Mouse (Mus musculus) embryonic facial prominence, embryonic 13.5 days (tissue): ENCODE data around the gene Neu1. TPM values are rescaled to one million over a fixed set of nuclear protein-coding genes. Genes with fewer than 3 reads are reported as not detected.

Experiments
- ATAC-seq: fragments of 200-750 bp; cut with Nextera tagmentation; 2 replicates; pipeline ENCODE4 v1.8.0; 2017; ENCODE audit warnings: low read depth; ENCODE audit not compliant: insufficient number of reproducible peaks, insufficient read depth, low FRiP score, low TSS enrichment
- H3K27ac ChIP-seq: fragments of 300-500 bp; sonication (generic); 2 replicates; pipeline ENCODE4 v1.5.1; 2015; ENCODE audit warnings: moderate library complexity, mild to moderate bottlenecking, inconsistent platforms
- H3K27me3 ChIP-seq: fragments of 300-500 bp; sonication (generic); 2 replicates; pipeline ENCODE4 v1.6.1; 2015; ENCODE audit warnings: mild to moderate bottlenecking, inconsistent platforms
- H3K36me3 ChIP-seq: fragments of 300-500 bp; sonication (generic); 2 replicates; pipeline ENCODE4 v1.6.1; 2015; ENCODE audit warnings: mild to moderate bottlenecking, inconsistent platforms
- H3K4me1 ChIP-seq: fragments of 300-500 bp; sonication (generic); 2 replicates; pipeline ENCODE4 v1.6.1; 2015; ENCODE audit warnings: inconsistent platforms
- H3K4me2 ChIP-seq: fragments of 300-500 bp; sonication (generic); 2 replicates; pipeline ENCODE4 v1.6.1; 2015; ENCODE audit warnings: moderate library complexity, mild to moderate bottlenecking, inconsistent platforms
- H3K4me3 ChIP-seq: fragments of 300-500 bp; sonication (generic); 2 replicates; pipeline ENCODE4 v1.5.1; 2015; ENCODE audit warnings: mild to moderate bottlenecking, inconsistent platforms
- H3K9ac ChIP-seq: fragments of 300-500 bp; sonication (generic); 2 replicates; pipeline ENCODE4 v1.6.1; 2015; ENCODE audit warnings: mild to moderate bottlenecking, inconsistent platforms
- H3K9me3 ChIP-seq: fragments of 300-500 bp; sonication (generic); 2 replicates; pipeline ENCODE4 v1.6.1; 2016; ENCODE audit warnings: inconsistent platforms
- WGBS: fragments of 180-500 bp; shearing (Covaris S2); methylation state at CpG from one replicate; pipeline ENCODE4 v1.1.7; 2015; ENCODE audit warnings: mixed read lengths; 5-methylcytosine and 5-hydroxymethylcytosine counted together
- polyA plus RNA-seq: library from polyadenylated mRNA; unstranded; fragments of >200 nt; fragmentation: Nextera tagmentation; extraction: Ambion mirVana; gene quantifications from 2 replicates; pipeline ENCODE4 v1.2.1, GENCODE M21; 2015

Gene Neu1
- polyA plus RNA-seq, 1 experiment from 2014 or later, result 18.8 TPM

DNA sequence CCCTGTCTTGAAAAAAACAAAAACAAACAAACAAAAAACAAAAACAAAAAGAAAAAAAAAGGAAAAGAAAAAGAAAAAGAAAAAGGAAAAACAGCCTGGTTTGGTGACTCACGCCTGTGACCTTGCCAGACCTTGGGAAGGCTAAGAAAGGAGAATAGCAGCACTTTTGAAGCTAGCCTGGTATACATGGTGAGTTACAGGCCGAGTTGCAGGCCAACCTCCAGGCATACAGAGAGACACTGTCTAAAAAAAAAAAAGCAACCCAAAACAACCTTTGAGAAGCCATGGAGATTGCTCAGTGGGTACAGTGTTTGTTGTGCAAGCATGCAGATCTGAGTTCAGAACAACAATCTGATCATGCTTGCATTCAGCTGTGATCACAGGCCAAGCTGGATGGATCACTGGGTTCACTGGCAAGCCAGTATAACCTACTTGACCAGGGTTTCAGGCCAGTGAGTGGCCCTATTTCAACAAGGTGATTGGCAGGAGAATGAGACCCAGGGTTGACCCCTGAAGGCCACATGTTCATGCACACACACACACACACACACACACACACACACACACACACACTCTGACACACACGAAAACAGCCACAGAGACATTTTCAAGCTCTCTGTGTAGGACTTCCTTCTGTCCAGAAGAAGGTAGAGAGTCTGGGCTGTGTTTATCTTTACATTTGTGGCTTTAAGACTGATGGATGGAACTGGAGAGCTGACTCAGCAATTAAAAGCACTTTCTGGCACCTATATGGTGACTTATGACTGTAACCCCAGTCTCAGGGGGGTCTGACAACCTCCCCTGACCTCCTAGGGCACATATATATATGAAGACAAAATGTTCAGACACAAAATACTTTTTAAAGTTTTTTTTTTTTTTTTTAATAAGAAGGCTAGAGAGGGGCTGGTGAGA, 44.8 kb downstream of the Neu1 start:
- H3K9ac ChIP-seq, result no peak overlapping the region
- 78% methylated on average over 3 of the region's 3 CpGs for WGBS
- H3K4me3 ChIP-seq, result no peak overlapping the region
- peaks cover 4% of the 10 kb centered on the region; the same call in 1 of the 2 replicates for H3K27me3 ChIP-seq
- H3K27ac ChIP-seq, result no peak overlapping the region
- H3K4me1 ChIP-seq, result peaks cover 10% of the 10 kb centered on the region
- H3K36me3 ChIP-seq, result 0 out of 2 replicates have a peak, but pooled peaks cover 2% of the 10 kb centered on the region
- no peaks in the 10 kb centered on the region for H3K9me3 ChIP-seq
- no peak overlapping the region for H3K4me2 ChIP-seq
- no peak for ATAC-seq

DNA sequence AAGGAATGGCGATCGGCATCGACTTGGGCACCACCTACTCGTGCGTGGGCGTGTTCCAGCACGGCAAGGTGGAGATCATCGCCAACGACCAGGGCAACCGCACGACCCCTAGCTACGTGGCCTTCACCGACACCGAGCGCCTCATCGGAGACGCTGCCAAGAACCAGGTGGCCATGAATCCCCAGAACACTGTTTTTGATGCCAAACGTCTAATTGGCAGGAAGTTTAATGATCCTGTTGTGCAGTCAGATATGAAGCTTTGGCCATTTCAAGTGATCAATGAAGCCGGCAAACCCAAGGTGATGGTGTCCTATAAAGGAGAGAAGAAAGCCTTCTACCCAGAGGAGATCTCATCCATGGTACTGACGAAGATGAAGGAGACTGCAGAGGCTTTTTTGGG, 45.9 kb downstream of the Neu1 start:
- WGBS, result 94% methylated on average over 20 of the region's 20 CpGs
- no peak for ATAC-seq
- Histone ChIP-seq H3K4me3 (no peak overlapping the region), H3K27ac (no peak overlapping the region), H3K9ac (no peak overlapping the region), H3K4me2 (no peak overlapping the region), H3K36me3 (0 out of 2 replicates have a peak, but pooled peaks cover 2% of the 10 kb centered on the region), H3K9me3 (no peaks in the 10 kb centered on the region), H3K27me3 (peaks cover 4% of the 10 kb centered on the region; the same call in 1 of the 2 replicates), H3K4me1 (peaks cover 12% of the 10 kb centered on the region)

DNA sequence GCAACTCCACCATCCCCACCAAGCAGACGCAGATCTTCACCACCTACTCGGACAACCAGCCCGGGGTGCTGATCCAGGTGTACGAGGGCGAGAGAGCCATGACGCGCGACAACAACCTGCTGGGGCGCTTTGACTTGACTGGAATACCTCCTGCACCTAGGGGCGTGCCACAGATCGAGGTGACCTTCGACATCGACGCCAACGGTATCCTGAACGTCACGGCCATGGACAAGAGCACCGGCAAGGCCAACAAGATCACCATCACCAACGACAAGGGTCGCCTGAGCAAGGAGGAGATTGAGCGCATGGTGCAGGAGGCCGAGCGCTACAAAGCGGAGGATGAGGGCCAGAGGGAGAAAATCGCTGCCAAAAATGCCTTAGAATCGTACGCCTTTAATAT, 47.2 kb downstream of the Neu1 start:
- Histone ChIP-seq H3K4me1 (peaks cover 13% of the 10 kb centered on the region), H3K4me3 (no peak overlapping the region), H3K4me2 (no peak overlapping the region), H3K9me3 (no peaks in the 10 kb centered on the region), H3K27ac (no peak overlapping the region), H3K36me3 (0 out of 2 replicates have a peak, but pooled peaks cover 2% of the 10 kb centered on the region), H3K27me3 (peaks cover 4% of the 10 kb centered on the region; the same call in 1 of the 2 replicates), H3K9ac (no peak overlapping the region)
- no peak for ATAC-seq
- 89% methylated on average over 27 of the region's 27 CpGs for WGBS

DNA sequence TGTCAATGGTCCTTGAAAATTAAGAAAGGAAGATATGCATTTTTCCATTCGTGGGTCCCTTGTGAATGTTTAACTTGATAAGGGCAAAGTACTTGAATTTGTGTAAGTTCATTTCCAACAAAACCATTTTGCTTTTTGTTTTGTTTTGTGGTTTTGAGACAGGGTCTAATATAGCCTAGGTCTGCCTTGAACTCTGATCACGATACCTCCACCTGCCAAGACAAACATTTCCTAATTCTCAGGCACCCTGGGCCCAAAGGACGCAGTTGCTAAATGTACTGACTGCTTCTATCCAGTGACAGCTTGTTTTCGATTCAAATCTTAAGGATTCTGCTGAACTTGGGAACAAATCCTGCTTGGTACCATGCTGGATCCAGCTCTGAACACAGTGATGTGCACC, 48.6 kb downstream of the Neu1 start:
- H3K4me2 ChIP-seq, result no peak overlapping the region
- 94% methylated on average over 4 of the region's 4 CpGs for WGBS
- H3K9ac ChIP-seq, result no peak overlapping the region
- no peaks in the 10 kb centered on the region for H3K9me3 ChIP-seq
- ATAC-seq, result no peak
- peaks cover 13% of the 10 kb centered on the region for H3K4me1 ChIP-seq
- no peaks in the 10 kb centered on the region for H3K27me3 ChIP-seq
- H3K36me3 ChIP-seq, result 0 out of 2 replicates have a peak, but pooled peaks cover 2% of the 10 kb centered on the region
- H3K27ac ChIP-seq, result no peak overlapping the region
- H3K4me3 ChIP-seq, result no peak overlapping the region

DNA sequence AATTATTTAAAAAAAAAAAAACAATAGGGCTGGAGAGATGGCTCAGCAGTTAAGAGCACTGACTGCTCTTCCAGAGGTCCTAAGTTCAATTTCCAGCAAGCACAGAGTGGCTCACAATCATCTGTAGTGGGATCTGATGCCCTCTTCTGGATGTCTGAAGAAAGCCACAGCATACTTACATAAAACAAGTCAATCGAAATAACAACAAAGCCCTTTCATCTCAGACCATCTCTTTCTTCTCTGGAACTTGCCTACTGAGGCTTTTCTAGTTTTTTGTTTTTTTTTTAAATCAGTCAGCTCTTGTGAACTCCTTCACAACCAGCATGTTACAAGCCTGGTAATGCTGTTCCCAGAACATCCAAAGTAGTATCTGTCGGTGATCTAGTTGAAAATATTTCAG, 49.6 kb downstream of the Neu1 start:
- Histone ChIP-seq H3K4me1 (peaks cover 13% of the 10 kb centered on the region), H3K9ac (peak overlapping the region; percentile 94), H3K36me3 (peaks cover 11% of the 10 kb centered on the region), H3K4me3 (peak overlapping the region; percentile 87), H3K4me2 (peak overlapping the region; percentile 88), H3K27me3 (no peaks in the 10 kb centered on the region), H3K27ac (no peak overlapping the region), H3K9me3 (no peaks in the 10 kb centered on the region)
- WGBS, result 10% methylated on average over 2 of the region's 2 CpGs
- ATAC-seq, result no peak

DNA sequence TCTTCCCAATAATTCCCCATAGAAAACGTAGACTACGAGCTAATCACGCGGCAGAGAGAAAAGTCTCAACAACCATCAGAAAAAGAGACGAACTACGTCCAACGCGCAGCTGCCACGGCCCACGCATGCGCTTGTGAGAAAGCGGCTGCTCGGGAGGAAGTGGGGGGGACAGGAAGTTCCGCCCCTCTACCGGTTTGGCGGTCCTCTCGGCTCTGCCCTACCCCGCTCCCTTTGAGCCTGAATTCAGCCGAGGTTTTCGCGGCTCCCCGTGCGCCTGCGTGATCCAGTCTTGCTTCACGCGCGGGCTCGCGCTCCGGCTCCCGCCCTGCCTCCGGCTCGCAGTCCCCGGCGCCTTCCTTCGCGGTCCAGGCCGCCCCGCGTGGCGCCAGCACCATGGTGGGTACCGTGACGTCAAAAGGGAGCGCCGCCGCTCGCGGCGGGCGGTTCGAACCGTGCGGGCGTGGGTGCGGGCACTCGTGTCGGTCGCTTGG, 50.7 kb downstream of the Neu1 start, which contains the start of gene Lsm2:
Gene Lsm2 (plus strand): TSS at position 173 of the 491 bp plus-strand sequence.
- under 1% methylated on average over 58 of the region's 58 CpGs for WGBS
- H3K4me3 ChIP-seq, result peak within 1 kb of the TSS; percentile 87
- no peaks in the 10 kb centered on the region for H3K9me3 ChIP-seq
- H3K27me3 ChIP-seq, result no peaks in the 10 kb centered on the region
- peaks cover 22% of the 10 kb centered on the region for H3K36me3 ChIP-seq
- H3K9ac ChIP-seq, result peak within 1 kb of the TSS; percentile 94
- peaks cover 13% of the 10 kb centered on the region for H3K4me1 ChIP-seq
- H3K4me2 ChIP-seq, result peak within 1 kb of the TSS; percentile 88
- ATAC-seq, result peak; percentile 89
- peak within 1 kb of the TSS; percentile 100 for H3K27ac ChIP-seq

DNA sequence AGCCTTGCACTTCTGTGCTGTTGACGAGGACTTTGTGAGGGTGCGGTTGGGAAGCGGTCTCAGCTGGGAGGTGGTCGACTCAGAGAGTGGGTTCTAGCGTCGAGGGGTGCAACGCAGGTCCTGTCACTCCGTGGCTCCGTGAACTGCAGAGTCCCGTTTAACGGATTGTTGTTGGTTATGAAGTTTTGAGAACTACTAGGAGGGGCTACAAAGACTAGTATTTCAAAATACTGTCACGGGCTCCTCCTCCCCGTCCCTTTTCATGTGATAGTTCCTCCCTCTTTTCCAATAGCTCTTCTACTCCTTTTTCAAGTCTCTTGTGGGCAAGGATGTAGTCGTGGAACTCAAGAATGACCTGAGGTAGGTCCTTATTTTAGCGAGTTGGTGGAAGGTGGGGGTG, 51.3 kb downstream of the Neu1 start:
- Histone ChIP-seq H3K27me3 (no peaks in the 10 kb centered on the region), H3K9ac (peak overlapping the region; percentile 94), H3K27ac (peak overlapping the region; percentile 100), H3K36me3 (peaks cover 20% of the 10 kb centered on the region), H3K9me3 (no peaks in the 10 kb centered on the region), H3K4me1 (peaks cover 13% of the 10 kb centered on the region), H3K4me2 (peak overlapping the region; percentile 88), H3K4me3 (peak overlapping the region; percentile 87)
- under 1% methylated on average over 15 of the region's 15 CpGs for WGBS
- ATAC-seq, result no peak

DNA sequence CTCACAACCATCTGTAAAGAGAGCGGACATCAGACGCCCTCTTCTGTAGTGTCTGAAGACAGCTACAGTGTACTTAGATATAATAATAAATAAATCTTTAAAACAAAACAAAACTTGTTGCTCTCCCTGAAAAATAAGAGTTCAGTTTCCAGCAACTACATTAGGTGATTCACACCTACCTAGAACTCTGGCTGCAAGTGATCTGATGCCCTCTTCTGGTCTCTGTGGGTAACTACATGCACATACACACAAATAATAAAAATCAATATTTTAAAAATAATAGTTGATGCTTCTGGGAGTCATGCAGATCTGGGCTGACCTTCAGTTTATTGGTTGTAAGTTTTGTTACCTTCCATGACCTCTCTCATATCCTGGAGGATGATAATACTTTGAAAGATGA, 53.2 kb downstream of the Neu1 start:
- Histone ChIP-seq H3K4me1 (peaks cover 13% of the 10 kb centered on the region), H3K9ac (no peak overlapping the region), H3K27ac (no peak overlapping the region), H3K9me3 (no peaks in the 10 kb centered on the region), H3K4me3 (no peak overlapping the region), H3K36me3 (peaks cover 32% of the 10 kb centered on the region), H3K4me2 (no peak overlapping the region), H3K27me3 (no peaks in the 10 kb centered on the region)
- 76% methylated on average over 2 of the region's 2 CpGs for WGBS
- ATAC-seq, result no peak

Other genes with a start within 250 kb of the Neu1 start
- gene C4b, start 187.4 kb upstream of the Neu1 start, polyA plus RNA-seq, result 0.34 TPM in 1 of 2 replicates, not detected in the other
- not detected in 2 replicates for gene Cyp21a1, start 126.7 kb upstream of the Neu1 start, polyA plus RNA-seq
- gene Stk19, start 94.3 kb upstream of the Neu1 start, polyA plus RNA-seq, result 25.4 and 29.4 TPM in 2 replicates
- gene Dxo, start 94.2 kb upstream of the Neu1 start, polyA plus RNA-seq, result 66.3 and 75.1 TPM in 2 replicates
- gene Skiv2l, start 81.0 kb upstream of the Neu1 start, polyA plus RNA-seq, result 52.2 and 55.6 TPM in 2 replicates
- 119 and 126 TPM in 2 replicates for gene Nelfe, start 80.9 kb upstream of the Neu1 start, polyA plus RNA-seq
- 1.6 and 5.7 TPM in 2 replicates for gene Cfb, start 68.7 kb upstream of the Neu1 start, polyA plus RNA-seq
- gene Zbtb12, start 51.8 kb upstream of the Neu1 start, polyA plus RNA-seq, result 5.5 and 7.1 TPM in 2 replicates
- not detected in 2 replicates for gene Gm20547, start 49.2 kb upstream of the Neu1 start, polyA plus RNA-seq
- 2.7 and 3.2 TPM in 2 replicates for gene C2, start 33.0 kb upstream of the Neu1 start, polyA plus RNA-seq
- 98.5 and 100 TPM in 2 replicates for gene Ehmt2, start 32.8 kb upstream of the Neu1 start, polyA plus RNA-seq
- 0.24 and 0.83 TPM in 2 replicates for gene Slc44a4, start 16.8 kb upstream of the Neu1 start, polyA plus RNA-seq
- gene Hspa1b, start 28.0 kb downstream of the Neu1 start, polyA plus RNA-seq, result 0.53 and 0.87 TPM in 2 replicates
- gene Gm20481, start 38.7 kb downstream of the Neu1 start, polyA plus RNA-seq, result not detected in 2 replicates
- 5.8 and 6.1 TPM in 2 replicates for gene Hspa1a, start 40.9 kb downstream of the Neu1 start, polyA plus RNA-seq
- gene Hspa1l, start 41.5 kb downstream of the Neu1 start, polyA plus RNA-seq, result 0.77 and 0.85 TPM in 2 replicates
- gene Lsm2, start 50.6 kb downstream of the Neu1 start, polyA plus RNA-seq, result 190 and 227 TPM in 2 replicates
- 102 and 112 TPM in 2 replicates for gene Vars, start 69.7 kb downstream of the Neu1 start, polyA plus RNA-seq
- gene Vwa7, start 85.3 kb downstream of the Neu1 start, polyA plus RNA-seq, result 0.33 and 0.38 TPM in 2 replicates
- 14.2 and 19.5 TPM in 2 replicates for gene Sapcd1, start 96.8 kb downstream of the Neu1 start, polyA plus RNA-seq
- gene Msh5, start 115.5 kb downstream of the Neu1 start, polyA plus RNA-seq, result 3.5 and 3.6 TPM in 2 replicates
- 243 and 254 TPM in 2 replicates for gene Clic1, start 118.7 kb downstream of the Neu1 start, polyA plus RNA-seq
- 358 and 374 TPM in 2 replicates for gene Ddah2, start 127.8 kb downstream of the Neu1 start, polyA plus RNA-seq
- gene Ly6g6c, start 134.1 kb downstream of the Neu1 start, polyA plus RNA-seq, result 0.87 and 1.0 TPM in 2 replicates
- gene Mpig6b, start 134.9 kb downstream of the Neu1 start, polyA plus RNA-seq, result 0.77 and 0.89 TPM in 2 replicates
- gene Ly6g6e, start 145.6 kb downstream of the Neu1 start, polyA plus RNA-seq, result 4.3 and 4.9 TPM in 2 replicates
- gene Ly6g6d, start 146.8 kb downstream of the Neu1 start, polyA plus RNA-seq, result 0.77 and 1.3 TPM in 2 replicates
- gene Ly6g6f, start 154.4 kb downstream of the Neu1 start, polyA plus RNA-seq, result 0.18 and 0.23 TPM in 2 replicates
- gene Abhd16a, start 158.0 kb downstream of the Neu1 start, polyA plus RNA-seq, result 89.6 and 90.1 TPM in 2 replicates
- not detected in 2 replicates for gene Ly6g5c, start 177.0 kb downstream of the Neu1 start, polyA plus RNA-seq
- 1.1 and 1.6 TPM in 2 replicates for gene Ly6g5b, start 184.2 kb downstream of the Neu1 start, polyA plus RNA-seq
- 21.1 and 24.1 TPM in 2 replicates for gene Gpank1, start 190.2 kb downstream of the Neu1 start, polyA plus RNA-seq
- gene Csnk2b, start 190.8 kb downstream of the Neu1 start, polyA plus RNA-seq, result 278 and 298 TPM in 2 replicates
- 10.9 and 12.3 TPM in 2 replicates for gene D17H6S53E, start 195.1 kb downstream of the Neu1 start, polyA plus RNA-seq
- 0.28 and 8.7 TPM in 2 replicates for gene Apom, start 200.8 kb downstream of the Neu1 start, polyA plus RNA-seq
- 65.1 and 67.8 TPM in 2 replicates for gene Bag6, start 203.9 kb downstream of the Neu1 start, polyA plus RNA-seq
- 193 and 244 TPM in 2 replicates for gene Prrc2a, start 233.6 kb downstream of the Neu1 start, polyA plus RNA-seq
- 8.1 and 9.8 TPM in 2 replicates for gene Aif1, start 244.8 kb downstream of the Neu1 start, polyA plus RNA-seq